Mouse (Mus musculus) embryo, embryonic 9.5 days (tissue): ENCODE measurements around the gene Med25.

Experiments used
- DNase-seq: peaks from one replicate; pipeline ENCODE4 v3.0.0-alpha.2; 2017; ENCODE audit errors: extremely low spot score

The Med25 gene

GRCm38 (mm10) chr7:44863210-44863609 lies 29.3 kb downstream of the Med25 start:
- no peak for DNase-seq

GRCm38 (mm10) chr7:44862434-44862833 lies 30.1 kb downstream of the Med25 start:
- no peak for DNase-seq

DNA sequence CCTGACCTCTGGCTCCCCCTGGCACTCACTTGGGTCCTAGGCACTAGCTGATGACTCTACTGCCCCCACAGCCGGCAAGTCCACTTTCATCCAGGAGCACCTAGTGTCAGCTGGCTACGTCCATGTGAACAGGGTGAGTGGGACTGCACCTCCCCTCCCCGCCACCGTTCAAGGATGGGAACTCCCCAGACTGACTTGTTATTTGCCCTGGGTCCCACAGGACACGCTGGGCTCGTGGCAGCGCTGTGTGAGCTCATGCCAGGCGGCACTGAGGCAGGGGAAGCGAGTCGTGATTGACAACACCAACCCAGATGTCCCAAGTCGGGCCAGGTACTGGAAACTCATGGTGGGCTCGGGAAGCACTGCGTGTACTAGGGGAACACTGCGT lies 31.1 kb downstream of the Med25 start:
- no peak for DNase-seq

- peak; percentile 82 for DNase-seq
These were observed 31.7 kb downstream of the Med25 start for GRCm38 (mm10) chr7:44860576-44861428.

- DNase-seq, result no peak
These were observed 32.6 kb downstream of the Med25 start for GRCm38 (mm10) chr7:44859896-44860295.

- DNase-seq, result peak; percentile 45
These were observed 34.6 kb downstream of the Med25 start for GRCm38 (mm10) chr7:44857905-44858304.

- DNase-seq, result peak; percentile 90
These were observed 35.4 kb downstream of the Med25 start, which contains the start of gene Pnkp for GRCm38 (mm10) chr7:44857042-44857552. Gene Pnkp, plus strand, starts transcription at chr7:44857139.

DNA sequence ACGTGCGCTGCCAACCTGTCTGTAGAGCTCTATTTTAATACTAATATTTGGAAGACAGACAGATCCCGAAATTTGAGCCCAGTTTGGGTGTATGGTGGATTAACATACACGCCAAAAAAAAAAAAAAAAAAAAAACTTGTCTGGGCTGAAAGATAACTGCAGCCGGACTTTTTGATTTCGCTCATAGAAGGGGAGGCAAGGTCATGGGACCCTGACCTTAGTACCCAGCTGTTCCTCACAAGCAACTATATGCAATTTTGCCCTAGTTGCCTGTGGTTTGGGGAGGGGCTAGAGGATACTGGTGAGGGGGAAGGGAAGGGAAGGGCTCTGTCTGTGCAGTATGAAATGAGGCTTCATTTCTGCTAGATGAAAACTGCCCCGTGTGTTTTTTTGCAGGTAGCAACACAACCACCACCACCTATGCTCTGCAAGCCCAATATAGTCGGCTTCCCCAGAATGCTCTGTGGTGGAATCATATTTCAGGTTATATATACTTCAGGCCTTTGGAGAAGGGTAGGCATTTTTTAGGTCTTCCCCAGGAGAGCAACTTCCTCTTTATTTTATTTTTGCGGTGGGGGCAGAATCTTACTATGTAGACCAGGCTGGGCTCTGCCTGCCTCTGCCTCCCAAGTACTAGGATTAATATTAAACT lies 36.1 kb downstream of the Med25 start:
- DNase-seq, result no peak

- DNase-seq, result no peak
These were observed 37.5 kb downstream of the Med25 start for GRCm38 (mm10) chr7:44855036-44855435.

DNA sequence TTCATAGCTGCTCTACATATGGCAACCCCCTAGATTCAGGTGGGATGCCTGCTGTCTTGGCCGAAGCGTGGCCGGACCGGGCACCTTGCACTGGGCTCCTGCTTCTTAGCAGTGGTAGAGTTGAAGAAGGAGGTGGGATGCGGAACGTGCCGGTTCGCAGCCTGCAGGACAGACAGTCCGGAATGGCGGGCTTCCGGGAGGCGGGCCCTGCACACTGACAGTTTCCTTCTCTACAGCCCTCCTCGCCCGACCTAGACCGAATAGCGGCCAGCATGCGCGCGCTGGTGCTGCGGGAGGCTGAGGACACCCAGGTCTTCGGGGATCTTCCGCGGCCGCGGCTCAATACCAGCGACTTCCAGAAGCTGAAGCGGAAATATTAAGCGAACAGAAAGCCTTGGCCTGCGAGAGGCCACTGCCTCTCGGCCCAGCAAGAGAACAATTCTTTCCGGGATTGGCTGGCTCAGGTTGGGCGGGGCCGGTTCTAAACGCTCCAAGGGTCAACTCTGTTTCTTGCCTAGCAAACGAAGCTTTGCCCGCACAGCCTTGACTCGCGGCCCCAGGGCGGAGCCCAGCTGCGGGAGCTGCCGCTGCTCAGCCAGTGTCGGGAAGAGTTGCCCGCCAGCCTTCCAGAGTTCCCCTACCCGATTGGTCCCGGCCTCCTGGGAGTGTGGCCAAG lies 38.0 kb downstream of the Med25 start:
- peak; percentile 82 for DNase-seq

GRCm38 (mm10) chr7:44853596-44854355 lies 38.7 kb downstream of the Med25 start:
- no peak for DNase-seq

GRCm38 (mm10) chr7:44853065-44853464 lies 39.4 kb downstream of the Med25 start:
- DNase-seq, result no peak

GRCm38 (mm10) chr7:44852259-44853027 lies 40.1 kb downstream of the Med25 start:
- no peak for DNase-seq

DNA sequence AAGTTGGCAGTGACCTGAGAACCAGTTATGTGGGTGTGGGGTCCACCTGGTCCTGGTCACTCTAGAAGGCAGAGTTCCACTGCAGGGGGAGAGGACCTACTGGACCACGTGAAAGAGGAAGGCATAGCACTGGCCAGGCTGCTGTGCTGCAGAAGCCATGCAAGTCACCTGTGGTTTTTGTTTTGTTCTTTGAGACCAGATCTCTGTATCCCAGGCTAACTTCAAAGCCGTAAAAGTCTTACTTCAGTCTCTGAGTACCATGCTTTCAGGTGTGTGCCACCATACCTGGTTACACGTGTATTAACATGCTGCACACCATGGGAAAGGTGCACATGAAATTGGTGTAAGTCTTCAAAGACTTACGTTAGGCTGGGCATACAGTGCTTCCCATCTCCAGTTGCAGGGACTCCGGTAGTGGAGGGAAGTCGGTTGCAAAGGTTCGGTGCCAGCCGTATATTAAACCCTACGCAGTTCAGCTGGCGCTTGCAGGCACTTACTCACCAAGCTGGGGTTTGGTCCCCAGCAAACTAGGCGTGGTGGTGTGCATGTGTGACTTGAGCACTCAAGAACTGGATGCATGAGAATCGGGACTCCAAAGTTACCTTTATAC lies 40.8 kb downstream of the Med25 start:
- no peak for DNase-seq

DNA sequence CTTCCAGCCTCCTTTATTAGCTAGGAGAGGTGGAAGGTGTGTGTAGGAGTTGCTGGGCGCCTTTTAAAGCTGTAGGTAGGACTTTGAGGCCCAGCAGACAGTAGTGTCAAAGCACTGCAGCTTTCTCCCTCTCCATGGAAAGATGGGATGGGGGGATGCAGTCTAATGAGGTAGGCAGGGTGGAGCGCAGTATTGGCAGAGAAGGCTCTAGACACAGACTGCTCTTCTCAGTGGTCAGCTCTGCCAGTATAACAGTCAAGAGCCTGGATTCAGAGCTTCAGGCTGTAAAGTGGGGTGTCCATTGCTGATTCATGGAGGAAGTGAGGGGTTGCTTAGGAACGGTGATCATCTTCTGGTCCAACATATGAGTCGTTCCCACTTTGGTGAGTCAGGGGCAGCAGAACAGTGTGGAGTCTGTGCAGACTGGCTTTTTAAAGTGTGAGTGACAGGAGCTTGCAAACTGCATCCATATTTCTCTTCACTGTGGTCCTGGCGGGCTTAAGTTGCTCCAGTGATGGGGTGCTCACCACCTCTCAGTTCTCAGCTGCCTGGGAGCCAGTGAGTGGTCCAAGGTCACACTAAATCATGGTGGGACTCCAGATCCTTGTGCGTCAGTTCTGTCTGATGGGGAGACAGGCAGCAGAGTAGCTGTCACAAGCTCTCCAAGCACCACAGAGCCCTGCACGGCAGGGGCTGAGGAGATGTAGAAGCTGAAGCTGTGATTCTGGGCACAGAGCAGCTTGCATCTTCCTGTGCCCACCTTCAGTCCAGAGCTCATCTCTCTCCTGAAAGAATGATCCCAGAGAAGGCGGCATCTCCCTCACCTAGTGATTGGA lies 41.5 kb downstream of the Med25 start:
- no peak for DNase-seq

DNA sequence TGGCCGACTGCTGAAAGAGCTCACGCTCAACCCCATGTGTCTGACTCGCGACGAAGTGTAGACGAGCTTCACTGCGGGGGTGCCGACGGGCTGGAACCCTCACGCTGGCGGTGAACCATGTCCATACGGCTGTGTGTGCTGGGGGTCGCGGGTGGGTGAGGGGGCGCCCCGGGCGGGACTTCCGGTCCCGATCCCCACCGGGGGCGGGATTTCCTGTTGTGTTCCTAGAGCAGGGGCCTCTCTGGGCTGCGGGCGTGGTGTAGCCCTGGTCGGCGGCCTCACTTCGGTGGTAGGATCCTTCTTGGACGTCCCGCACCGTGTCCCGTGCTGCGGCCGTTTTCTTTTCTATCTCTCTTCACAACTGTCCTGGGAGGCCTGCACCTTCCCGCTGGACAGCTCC lies 42.4 kb downstream of the Med25 start:
- peak; percentile 87 for DNase-seq

GRCm38 (mm10) chr7:44849416-44850111 lies 42.9 kb downstream of the Med25 start:
- peak; percentile 92 for DNase-seq

DNA sequence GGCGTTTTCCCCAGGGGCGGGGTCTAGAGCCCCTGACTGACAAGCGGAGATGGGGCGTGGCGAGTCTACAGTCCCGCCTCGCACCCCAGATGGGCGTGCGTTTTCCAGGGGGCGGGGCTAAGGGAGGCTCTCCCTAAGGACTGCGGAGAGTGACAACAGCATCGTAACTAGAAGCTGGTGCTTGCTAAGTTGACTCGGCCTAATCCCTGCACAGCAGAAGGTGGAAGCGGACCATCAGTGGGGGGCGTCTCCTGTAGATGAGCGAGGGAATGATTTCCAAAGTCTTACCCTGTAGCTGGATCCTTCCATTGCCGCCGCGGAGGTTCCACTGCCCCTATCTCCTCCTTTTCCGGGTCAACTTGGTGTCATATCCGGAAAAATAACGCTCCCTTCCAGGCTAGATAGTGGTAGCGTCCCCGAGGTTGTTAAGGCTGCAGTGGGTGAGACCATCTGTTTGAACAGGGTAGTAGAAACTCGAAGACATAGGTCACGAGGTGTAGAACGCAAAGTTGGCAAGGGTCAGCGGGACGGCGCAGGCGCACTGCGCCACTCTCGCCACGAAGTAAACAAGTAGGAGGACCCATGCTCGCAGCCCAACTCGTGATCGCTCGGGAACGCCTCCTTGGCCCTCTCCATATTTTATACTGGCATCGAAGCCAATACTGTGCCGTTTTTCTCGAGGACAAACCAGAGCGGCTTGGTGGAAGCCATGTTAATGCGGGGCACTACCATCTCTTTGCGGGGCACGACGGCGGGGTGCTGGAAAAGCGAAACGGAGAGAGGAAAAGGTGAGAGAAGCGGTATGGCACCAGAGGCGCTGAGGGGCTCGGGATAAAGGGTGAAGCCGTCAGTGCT lies 43.7 kb downstream of the Med25 start, which contains the start of the genes Akt1s1 and Tbc1d17:
TSS of gene Akt1s1 (plus strand) at position 431 of the 855 bp plus-strand sequence.
TSS of gene Tbc1d17 (minus strand) at position 519 of the 855 bp plus-strand sequence.
- peak; percentile 97 for DNase-seq
